Mouse (Mus musculus) spleen, postnatal 10 days (tissue): ENCODE measurements around the gene Mtrex.

Experiments used
- DNase-seq, 2 experiments: peaks; one replicate each; pipeline ENCODE4 v3.0.0; 2021 to 2022; ENCODE audit warnings: low spot score in 2 of 2

The Mtrex gene

DNA sequence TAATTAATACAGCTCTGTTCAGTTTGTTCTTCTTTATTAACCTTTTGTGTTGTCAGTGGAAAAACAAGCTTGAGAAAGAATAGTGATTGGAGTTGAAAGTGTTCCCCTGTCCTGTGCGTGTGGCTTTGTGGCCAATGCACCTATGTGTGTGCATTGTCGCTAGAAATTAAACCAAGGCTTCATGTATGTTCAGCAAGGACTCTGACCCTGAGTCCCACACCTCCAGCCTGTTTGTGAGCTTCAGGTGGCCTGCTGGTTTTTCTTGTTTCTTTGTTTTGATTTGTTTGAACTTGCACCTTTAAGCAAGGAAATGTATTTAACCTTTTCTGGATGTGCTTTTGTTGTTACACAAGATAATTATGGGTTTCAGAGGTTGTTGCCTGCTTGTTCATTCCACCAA, 97.6 kb downstream of the Mtrex start:
- DNase-seq = no peak

DNA sequence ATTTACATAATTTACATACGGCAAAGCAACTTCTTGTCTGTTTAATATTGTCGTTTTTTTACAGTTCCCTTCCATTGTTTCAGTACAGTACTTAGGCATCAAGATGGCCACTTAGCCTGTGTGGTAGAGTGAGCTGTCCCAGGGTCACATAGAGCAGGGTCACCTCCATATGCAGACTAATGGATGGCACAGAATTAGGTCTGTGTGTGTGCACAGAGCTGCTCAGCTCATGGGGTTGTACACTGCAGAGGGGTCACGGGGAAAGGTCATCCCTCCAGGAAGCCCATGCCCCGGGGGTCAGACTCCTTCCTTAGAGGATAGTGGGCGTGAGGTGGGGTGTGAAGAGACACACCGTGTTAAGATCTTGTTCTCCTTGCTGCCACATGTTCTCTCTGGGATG, 101.7 kb downstream of the Mtrex start:
- no peak for DNase-seq

DNA sequence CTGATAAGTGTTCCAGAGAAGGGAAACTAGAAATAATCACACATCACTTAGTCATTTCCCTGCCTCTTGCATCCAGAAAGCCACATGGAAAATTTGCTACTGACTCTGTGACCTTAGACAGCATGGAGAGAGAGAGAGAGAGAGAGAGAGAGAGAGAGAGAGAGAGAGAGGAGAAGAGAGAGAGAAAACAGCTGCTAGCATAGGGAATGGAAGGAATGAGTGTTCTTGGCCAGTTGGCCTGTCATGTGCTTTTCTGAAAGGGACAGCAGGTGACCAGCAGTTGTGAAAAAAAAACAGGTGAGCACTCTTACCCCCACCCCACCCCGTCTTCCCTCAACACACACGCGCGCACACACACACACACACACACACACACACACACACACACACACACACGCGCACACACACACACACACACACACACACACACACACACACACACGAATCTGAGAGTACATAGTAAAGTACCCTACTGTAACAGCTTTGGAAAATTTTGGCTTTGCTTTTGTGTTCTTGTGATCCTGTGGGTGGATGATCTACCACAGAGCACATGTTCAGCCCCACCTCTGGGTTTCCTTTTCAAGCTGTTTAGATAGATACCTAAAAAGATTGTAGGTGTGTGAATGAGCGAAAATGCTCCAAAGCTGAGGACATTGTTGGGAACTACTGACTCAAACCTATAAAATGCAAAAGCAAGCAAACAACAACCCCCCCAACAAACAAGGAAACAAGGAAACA, 103.1 kb downstream of the Mtrex start:
- DNase-seq = no peak

DNA sequence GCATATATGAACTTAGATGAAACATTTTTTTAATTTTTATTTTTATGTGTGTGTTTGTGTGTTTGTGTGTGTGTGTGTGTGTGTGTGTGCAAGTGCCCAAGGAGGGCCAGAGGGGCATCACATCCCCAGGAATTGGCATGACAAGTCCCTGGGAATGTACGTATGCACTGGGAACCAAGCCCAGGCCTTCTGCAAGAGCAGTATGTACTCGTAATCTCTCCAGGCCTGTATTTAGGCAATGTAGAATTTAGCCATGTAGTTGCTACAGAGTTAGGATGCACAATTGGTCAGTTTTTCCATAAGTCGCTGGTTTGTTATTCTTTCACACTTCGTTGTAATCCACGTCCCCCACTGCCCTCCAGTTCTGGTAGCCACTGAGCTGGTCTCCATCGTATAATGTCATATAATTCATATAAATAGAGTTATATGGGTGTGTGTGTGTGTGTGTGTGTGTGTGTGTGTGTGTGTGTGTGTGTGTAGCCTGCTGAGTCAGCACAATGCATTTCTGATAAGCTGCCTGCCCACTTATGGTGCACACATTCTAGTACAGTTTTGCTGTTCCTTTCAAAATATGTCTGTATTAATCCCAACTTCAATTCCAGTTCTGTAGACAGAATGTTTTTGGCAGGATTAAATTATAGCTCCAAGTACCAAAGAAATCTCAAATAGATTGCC, 103.8 kb downstream of the Mtrex start:
- DNase-seq = no peak

DNA sequence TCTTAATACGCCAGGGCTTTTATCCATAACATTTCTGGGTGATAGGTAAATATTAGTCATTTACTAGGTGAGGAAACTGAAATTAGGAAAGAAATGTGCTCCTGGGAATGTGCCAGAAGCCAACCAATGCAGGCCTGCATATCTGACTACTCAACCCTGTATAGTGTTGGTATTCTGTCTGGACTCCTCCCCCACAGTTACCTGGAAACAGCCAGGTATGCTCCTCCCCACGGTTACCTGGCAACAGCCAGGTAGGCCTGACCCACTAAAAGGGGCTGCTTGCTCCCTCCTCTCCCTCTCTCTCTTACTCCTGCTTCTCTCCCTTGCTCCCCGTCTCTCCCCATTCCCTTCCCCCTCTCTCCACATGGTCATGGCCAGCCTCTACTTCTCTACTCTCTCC, 104.8 kb downstream of the Mtrex start:
- DNase-seq = no peak

DNA sequence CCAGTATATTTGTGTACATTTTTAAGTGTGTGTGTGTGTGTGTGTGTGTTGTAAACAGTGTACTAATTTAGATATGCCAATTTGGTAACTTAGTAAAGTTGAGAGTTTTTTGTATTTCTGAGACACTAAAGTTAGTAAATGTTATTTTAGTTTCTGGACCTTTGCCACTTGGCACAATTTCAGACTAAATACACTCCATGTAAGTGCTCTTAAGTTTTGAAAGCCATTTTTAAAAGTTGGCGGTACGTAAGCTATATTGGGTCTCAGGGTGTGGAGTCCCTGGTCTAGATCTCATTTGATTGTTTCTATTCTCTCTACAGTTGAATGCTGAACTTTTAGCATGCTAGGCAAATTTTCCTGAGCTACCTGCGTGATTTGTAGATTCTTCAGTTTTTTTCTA, 109.1 kb downstream of the Mtrex start:
- DNase-seq = no peak
